Mouse (Mus musculus): ENCODE data around the gene Abhd14a. TPM values are rescaled to one million over a fixed set of nuclear protein-coding genes. Genes with fewer than 3 reads are reported as not detected.

Gene Abhd14a
- total and polyA plus RNA-seq, 3 experiments = 18.7 to 33.2 (median 21.8) TPM

DNA sequence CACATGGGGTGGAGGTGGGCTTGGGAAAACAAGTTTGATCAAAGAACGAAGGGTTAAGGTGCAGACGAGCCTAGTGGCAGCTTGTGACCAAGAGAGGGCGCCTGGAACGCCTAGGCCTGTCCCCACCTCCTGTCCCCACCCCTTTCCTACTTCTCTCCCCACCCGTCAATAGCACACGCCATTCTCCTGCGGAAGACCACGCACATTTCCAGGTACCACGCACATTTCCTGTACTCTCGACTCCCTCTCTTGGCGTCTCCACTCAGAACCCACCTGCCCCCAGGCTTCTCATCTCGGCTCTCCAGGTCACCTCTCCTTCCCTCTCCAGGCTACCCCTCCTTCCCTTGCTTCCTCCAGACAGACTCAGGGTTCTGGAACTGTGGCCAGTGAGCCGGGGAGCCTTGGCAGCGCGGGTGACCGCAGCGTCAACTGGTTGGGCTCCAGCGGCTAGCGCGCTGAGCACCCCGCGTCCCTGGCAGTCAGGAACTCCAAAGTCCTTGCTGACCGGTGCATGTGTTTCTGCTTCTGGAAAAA is 1.1 kb upstream of the Abhd14a start:
- TF ChIP-seq EP300 (IDR thresholded peaks at IDR 0.05; ENCODE audit: insufficient read depth, low read depth, low read length) (peak; percentile 72; the same call in 1 of the 2 replicates), POLR2A (IDR thresholded peaks at IDR 0.05; ENCODE audit: insufficient read depth, low read depth, low read length) (peak; percentile 95), CTCF (IDR thresholded peaks at IDR 0.05) (peak; percentile 93)
- peak; percentile 84 to 89 for DNase-seq
- H3K79me2 ChIP-seq (replicated peaks; ENCODE audit: control insufficient read depth, insufficient read depth, low read length) = no peaks in the 10 kb centered on the region
- H3K4me3 ChIP-seq = peak overlapping the region; percentile 80
- H3K9ac ChIP-seq (ENCODE audit: low read depth, low read length) = peak overlapping the region; percentile 60
- H3K36me3 ChIP-seq (ENCODE audit: control insufficient read depth, insufficient read depth, low read length) = no peaks in the 10 kb centered on the region
- H3K27ac ChIP-seq = peak overlapping the region; percentile 95
- under 1% methylated on average over 23 of the region's 23 CpGs for WGBS
- intact Hi-C loops (cut with DNase I) = loop anchor here (1.0 kb wide), 1 partner anchor 28 kb away; the partner anchor contains the start of gene Parp3
- H3K27me3 ChIP-seq (ENCODE audit: control insufficient read depth, insufficient read depth, low read length) = no peaks in the 10 kb centered on the region
- H3K4me1 ChIP-seq (ENCODE audit: control insufficient read depth, insufficient read depth, low read length) = peaks cover 11% of the 10 kb centered on the region

DNA sequence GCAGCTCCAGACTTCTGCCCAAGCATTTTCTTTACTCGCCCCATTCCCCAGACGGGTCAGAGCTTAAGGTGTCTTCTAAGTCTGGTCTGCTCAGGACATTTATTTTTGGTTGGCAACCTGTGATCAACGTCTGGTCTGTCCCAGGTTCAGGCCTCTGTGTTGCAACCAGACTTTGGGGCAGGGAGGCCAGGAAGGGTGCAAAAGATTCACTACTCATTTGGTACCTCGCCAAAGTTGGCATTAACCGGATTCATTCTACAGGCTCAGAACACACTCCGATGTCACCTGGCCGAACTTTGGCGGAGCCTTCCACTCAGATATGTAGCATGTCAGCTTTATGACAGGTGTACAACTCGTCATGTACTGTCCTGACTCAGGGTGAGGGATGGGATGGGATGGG is 473 bp upstream of the Abhd14a start:
- 24% methylated on average over 9 of the region's 9 CpGs for WGBS
- intact Hi-C loops (cut with DNase I) = loop anchor here (1.0 kb wide), 1 partner anchor 28 kb away; the partner anchor contains the start of gene Parp3
- peaks cover 10% of the 10 kb centered on the region for H3K4me1 ChIP-seq (ENCODE audit: control insufficient read depth, insufficient read depth, low read length)

DNA sequence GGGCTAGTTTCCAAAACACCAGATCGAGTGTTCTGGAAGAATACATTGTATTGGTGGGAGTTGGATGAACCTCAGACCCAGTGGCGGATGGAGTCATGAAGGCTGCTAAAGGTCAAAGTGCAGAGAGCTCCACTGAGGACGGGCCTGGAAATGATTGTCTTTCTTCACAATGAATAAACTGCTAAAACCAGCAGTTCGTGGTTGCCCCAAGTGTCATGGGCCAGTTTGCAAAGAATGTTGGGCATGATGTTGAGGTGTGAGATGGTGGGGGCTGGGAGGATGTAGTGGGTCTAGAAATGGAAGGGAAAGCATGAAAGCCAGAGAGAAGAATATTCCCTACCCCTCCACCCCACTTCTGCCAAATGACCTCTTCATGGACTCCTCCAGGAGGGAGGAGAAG is 2.6 kb downstream of the Abhd14a start:
- intact Hi-C loops (cut with DNase I) = no loop called here
- no peaks in the 10 kb centered on the region for H3K36me3 ChIP-seq (ENCODE audit: control insufficient read depth, insufficient read depth, low read length)
- TF ChIP-seq CTCF (IDR thresholded peaks at IDR 0.05) (no peak), EP300 (IDR thresholded peaks at IDR 0.05; ENCODE audit: insufficient read depth, low read depth, low read length) (no peak), POLR2A (IDR thresholded peaks at IDR 0.05; ENCODE audit: insufficient read depth, low read depth, low read length) (no peak)
- 76% methylated on average over 4 of the region's 4 CpGs for WGBS
- no peak overlapping the region for H3K27ac ChIP-seq
- peaks cover 5% of the 10 kb centered on the region for H3K4me1 ChIP-seq (ENCODE audit: control insufficient read depth, insufficient read depth, low read length)
- H3K9ac ChIP-seq (ENCODE audit: low read depth, low read length) = no peak overlapping the region
- DNase-seq = no peak
- no peaks in the 10 kb centered on the region for H3K79me2 ChIP-seq (replicated peaks; ENCODE audit: control insufficient read depth, insufficient read depth, low read length)
- H3K27me3 ChIP-seq (ENCODE audit: control insufficient read depth, insufficient read depth, low read length) = no peaks in the 10 kb centered on the region
- no peak overlapping the region for H3K4me3 ChIP-seq

More for the DNA sequence above, 473 bp upstream of the Abhd14a start:
- Histone ChIP-seq H3K27me3 (ENCODE audit: control insufficient read depth, insufficient read depth, low read length) (no peaks in the 10 kb centered on the region), H3K27ac (peak overlapping the region; percentile 95), H3K79me2 (replicated peaks; ENCODE audit: control insufficient read depth, insufficient read depth, low read length) (no peaks in the 10 kb centered on the region), H3K9ac (ENCODE audit: low read depth, low read length) (peak overlapping the region; percentile 23), H3K36me3 (ENCODE audit: control insufficient read depth, insufficient read depth, low read length) (no peaks in the 10 kb centered on the region), H3K4me3 (peak overlapping the region; percentile 80)
- TF ChIP-seq CTCF (IDR thresholded peaks at IDR 0.05) (no peak), POLR2A (IDR thresholded peaks at IDR 0.05; ENCODE audit: insufficient read depth, low read depth, low read length) (no peak), EP300 (IDR thresholded peaks at IDR 0.05; ENCODE audit: insufficient read depth, low read depth, low read length) (no peak)
- no peak for DNase-seq

DNA sequence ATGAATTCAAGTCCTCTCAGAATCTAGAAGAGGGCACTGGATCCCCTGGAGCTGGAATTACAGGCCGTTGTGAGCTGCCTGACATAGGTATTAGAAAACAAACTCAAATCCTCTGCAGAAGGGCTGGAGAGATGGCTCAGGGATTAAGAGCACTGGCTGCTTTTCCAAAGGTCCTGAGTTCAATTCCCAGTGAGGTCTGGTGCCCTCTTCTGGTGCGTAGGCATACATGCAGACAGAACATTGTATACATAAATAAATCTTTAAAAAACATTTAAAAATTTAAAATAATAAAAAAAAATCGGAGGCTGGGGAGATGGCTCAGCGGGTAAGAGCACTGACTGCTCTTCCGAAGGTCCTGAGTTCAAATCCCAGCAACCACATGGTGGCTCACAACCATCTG is 4.8 kb downstream of the Abhd14a start:
- H3K9ac ChIP-seq (ENCODE audit: low read depth, low read length) = no peak overlapping the region
- H3K27me3 ChIP-seq (ENCODE audit: control insufficient read depth, insufficient read depth, low read length) = no peaks in the 10 kb centered on the region
- H3K4me3 ChIP-seq = no peak overlapping the region
- no peak overlapping the region for H3K27ac ChIP-seq
- no peaks in the 10 kb centered on the region for H3K36me3 ChIP-seq (ENCODE audit: control insufficient read depth, insufficient read depth, low read length)
- intact Hi-C loops (cut with DNase I) = no loop called here
- no peak for DNase-seq
- WGBS = 76% methylated on average over 5 of the region's 5 CpGs
- peaks cover 4% of the 10 kb centered on the region for H3K4me1 ChIP-seq (ENCODE audit: control insufficient read depth, insufficient read depth, low read length)
- no peaks in the 10 kb centered on the region for H3K79me2 ChIP-seq (replicated peaks; ENCODE audit: control insufficient read depth, insufficient read depth, low read length)
- TF ChIP-seq CTCF (IDR thresholded peaks at IDR 0.05) (peak; percentile 61), EP300 (IDR thresholded peaks at IDR 0.05; ENCODE audit: insufficient read depth, low read depth, low read length) (no peak), POLR2A (IDR thresholded peaks at IDR 0.05; ENCODE audit: insufficient read depth, low read depth, low read length) (no peak)

DNA sequence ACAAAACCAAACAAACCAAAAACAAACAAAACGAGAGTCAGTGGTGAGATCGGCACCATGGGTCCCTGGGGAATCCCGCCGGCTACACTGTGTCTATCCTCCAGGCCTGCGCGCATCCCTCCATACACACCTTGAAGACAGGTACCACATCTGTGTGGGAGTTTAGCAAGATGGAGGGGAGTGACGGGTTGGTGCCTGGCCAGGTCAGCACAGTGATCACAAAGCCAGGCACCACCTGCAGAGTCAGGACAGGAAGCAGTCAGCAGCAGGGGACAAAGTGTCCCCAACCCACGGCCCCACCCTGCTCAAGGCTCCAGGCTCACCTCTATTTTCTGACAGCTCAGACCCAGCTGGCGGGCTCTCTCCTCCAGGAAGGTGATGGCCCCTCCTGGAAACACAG is 10.9 kb downstream of the Abhd14a start:
- intact Hi-C loops (cut with DNase I) = loop anchor here (10.0 kb wide), 1 partner anchor 262 kb away; the partner anchor contains the start of gene Wdr82

DNA sequence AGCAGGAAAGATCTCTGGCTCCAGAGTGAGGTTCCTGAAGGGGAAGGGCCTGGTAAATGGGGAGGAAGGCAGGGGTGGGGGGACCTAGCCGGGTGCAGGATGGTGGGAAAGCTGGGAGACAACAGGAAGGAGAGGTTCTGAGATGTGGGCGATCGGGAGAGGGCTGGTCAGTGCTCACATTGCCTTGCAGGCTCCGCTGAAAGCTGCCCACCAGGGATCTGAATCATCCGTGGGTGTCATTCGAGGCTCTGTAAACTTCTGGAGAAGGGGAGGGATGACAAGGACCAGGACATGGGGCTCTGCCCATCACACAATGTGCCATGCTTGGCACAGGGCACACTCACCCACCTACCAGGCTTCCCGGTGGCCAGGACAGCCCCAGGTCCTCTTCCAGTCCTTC is 14.1 kb downstream of the Abhd14a start:
- intact Hi-C loops (cut with DNase I) = loop anchor here (5.0 to 10.0 kb wide), 2 partner anchors 231 to 259 kb away; partner anchors contain the start of genes Twf2 and Wdr82
- DNase-seq = no peak
- H3K36me3 ChIP-seq (ENCODE audit: control insufficient read depth, insufficient read depth, low read length) = no peaks in the 10 kb centered on the region; the same call in 1 of the 2 replicates
- H3K27ac ChIP-seq = no peak overlapping the region
- no peak overlapping the region for H3K9ac ChIP-seq (ENCODE audit: low read depth, low read length)
- no peak overlapping the region for H3K4me3 ChIP-seq
- TF ChIP-seq POLR2A (IDR thresholded peaks at IDR 0.05; ENCODE audit: insufficient read depth, low read depth, low read length) (no peak), EP300 (IDR thresholded peaks at IDR 0.05; ENCODE audit: insufficient read depth, low read depth, low read length) (no peak), CTCF (IDR thresholded peaks at IDR 0.05) (no peak)
- H3K79me2 ChIP-seq (replicated peaks; ENCODE audit: control insufficient read depth, insufficient read depth, low read length) = no peaks in the 10 kb centered on the region
- WGBS = 45% methylated on average over 7 of the region's 7 CpGs
- H3K27me3 ChIP-seq (ENCODE audit: control insufficient read depth, insufficient read depth, low read length) = no peaks in the 10 kb centered on the region
- H3K4me1 ChIP-seq (ENCODE audit: control insufficient read depth, insufficient read depth, low read length) = peaks cover 7% of the 10 kb centered on the region

More for the DNA sequence above, 10.9 kb downstream of the Abhd14a start:
- Histone ChIP-seq H3K4me1 (ENCODE audit: control insufficient read depth, insufficient read depth, low read length) (peaks cover 8% of the 10 kb centered on the region), H3K79me2 (replicated peaks; ENCODE audit: control insufficient read depth, insufficient read depth, low read length) (no peaks in the 10 kb centered on the region), H3K27ac (no peak overlapping the region), H3K4me3 (no peak overlapping the region), H3K36me3 (ENCODE audit: control insufficient read depth, insufficient read depth, low read length) (no peaks in the 10 kb centered on the region), H3K9ac (ENCODE audit: low read depth, low read length) (no peak overlapping the region), H3K27me3 (ENCODE audit: control insufficient read depth, insufficient read depth, low read length) (no peaks in the 10 kb centered on the region)
- no peak for DNase-seq
- WGBS = 78% methylated on average over 9 of the region's 9 CpGs
- TF ChIP-seq EP300 (IDR thresholded peaks at IDR 0.05; ENCODE audit: insufficient read depth, low read depth, low read length) (no peak), CTCF (IDR thresholded peaks at IDR 0.05) (no peak), POLR2A (IDR thresholded peaks at IDR 0.05; ENCODE audit: insufficient read depth, low read depth, low read length) (no peak)
